Mouse (Mus musculus): ENCODE measurements around the gene Snrpd2.
"Not testable (repeated sequence)": the region's sequence is repeated elsewhere in the genome, so short reads cannot be mapped to it uniquely, and the experiment has no call there.

Gene Snrpd2

DNA sequence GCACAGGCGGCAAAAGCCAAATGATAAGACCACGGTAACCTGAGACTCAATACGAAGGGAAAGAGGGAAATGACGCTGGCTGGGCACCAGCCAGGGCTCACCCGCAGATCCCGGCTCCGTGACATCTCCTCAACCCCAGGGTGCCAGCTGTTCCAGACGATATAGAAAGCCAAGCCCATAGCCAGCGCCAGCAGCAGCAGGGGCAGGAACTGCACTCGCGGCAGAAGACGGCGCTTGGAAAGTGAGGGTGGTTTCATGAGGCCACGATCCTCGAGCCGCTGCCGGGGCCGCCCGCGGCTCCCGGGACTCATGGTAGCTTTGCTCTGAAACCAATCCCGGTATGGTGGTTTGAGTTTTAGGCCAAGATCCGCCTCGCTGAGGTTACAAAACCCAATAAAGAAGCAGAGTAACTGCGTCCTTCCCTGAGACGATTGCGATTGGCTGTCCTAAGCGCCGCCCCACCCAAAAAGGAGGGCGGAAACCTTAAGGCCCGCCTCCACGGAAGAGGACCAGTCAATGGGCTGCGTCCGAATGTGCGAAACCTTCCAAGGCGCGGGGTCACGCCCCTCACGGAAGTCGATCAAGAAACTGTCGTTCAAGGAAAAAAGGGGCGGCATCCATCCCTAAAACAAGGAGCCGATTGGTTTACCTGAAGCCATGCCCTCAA is 514 bp upstream of the Snrpd2 start, which contains the start of gene Qpctl:
TSS of gene Qpctl (minus strand) at position 417 of the 667 bp plus-strand sequence.
- DNase-seq (ENCODE audit: low spot score in 2 of 2): peak; percentile 91 to 98

DNA sequence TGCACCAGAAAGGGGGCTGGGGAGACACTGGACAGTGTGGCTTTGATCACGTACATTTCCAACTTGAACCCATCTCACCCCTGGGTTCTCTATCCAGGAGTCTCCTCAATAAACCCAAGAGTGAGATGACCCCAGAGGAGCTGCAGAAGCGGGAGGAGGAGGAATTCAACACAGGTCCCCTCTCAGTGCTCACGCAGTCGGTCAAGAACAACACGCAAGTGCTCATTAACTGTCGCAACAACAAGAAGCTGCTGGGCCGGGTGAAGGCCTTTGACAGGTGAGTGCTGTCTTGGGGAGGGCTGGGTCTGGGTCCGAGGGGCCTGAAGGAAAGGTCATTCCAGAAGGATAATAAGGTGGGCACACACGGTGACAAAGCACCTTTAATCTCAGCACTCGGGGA is 1.6 kb downstream of the Snrpd2 start:
- DNase-seq (ENCODE audit: low spot score in 2 of 2): not testable (repeated sequence)

DNA sequence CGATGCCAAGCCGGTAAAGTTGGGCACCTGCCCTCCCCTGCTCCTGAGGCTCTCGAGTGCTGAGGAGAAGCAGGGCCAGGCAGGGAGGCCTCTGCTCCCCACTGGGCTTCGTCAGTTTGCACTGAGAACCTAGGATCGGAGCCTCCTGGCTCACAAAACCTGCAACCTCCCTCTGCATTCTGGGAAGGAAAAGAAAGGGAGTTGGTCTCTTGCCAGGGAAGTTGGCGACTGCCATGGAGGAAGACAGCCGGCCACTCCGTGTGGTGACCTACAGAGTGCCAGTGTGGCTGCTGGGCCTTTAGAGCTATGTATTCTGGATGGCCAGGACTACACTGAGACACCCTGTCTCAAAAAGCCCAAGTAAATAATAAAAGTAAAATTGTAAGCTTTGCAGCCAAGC is 5.3 kb downstream of the Snrpd2 start:
- DNase-seq (ENCODE audit: low spot score in 2 of 2): no peak

DNA sequence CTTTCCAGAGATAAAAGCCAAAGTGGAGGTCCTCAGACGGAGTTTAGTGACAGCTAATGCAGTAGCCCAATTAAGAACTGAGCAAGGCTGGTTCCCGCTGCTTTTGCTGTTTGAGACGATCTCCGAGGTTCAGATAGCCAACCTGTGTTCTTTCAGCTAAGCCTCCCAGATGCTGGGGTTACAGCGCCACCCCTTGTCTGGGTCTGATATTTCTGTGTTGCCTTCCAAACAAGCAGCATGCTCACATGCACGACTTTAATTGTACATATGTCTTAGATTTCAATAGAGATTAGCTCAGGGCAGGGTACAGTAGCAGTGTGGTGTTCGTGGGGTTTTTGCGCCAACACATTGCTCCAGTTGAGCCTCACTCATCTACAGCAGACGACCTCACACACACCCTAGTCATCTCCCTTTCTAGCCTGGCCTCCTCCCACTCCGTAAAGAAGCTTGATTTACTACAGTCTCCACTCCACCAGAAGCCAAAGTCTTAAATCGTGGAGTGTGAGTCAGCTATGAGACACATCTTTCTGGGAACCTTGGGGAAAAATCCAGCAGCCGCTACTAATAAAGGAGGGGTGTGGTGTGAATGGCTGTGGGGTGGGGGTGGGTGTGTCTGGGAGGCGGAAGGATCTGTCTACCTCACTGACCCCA is 6.4 kb downstream of the Snrpd2 start:
- DNase-seq (ENCODE audit: low spot score in 2 of 2): peak in 1 of 2 experiments; percentile 42

DNA sequence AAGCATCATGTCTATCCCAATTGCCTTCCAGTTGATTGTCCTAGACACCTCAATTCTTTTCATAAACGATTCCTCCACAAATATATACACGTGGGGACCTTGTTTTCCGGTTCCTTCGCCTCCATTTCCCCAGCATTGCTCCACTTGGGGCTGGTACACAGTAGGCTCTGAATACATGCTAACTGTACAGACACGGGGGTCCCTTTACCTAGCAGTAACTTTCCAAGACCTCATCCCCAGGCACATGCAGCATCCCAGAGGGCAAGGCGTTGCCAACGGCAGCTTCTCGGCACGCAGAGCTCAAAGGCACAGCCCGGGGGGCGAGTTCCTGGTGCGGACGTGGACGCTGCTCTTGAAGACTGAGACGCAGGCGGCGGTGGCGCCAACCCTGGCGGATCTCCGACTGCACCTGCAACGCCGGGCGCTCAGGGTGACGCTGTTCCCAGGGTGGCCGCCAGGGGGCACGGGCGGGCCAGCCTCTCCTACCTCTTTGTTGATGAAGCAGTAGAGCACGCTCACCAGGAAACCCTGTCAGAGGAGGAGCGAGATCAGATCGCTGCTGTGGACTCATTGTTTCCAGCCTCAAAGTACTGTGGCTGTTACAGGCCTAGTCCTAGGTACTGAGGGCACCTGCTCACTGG is 7.8 kb downstream of the Snrpd2 start:
- peak; percentile 89 to 93 for DNase-seq (ENCODE audit: low spot score in 2 of 2)

DNA sequence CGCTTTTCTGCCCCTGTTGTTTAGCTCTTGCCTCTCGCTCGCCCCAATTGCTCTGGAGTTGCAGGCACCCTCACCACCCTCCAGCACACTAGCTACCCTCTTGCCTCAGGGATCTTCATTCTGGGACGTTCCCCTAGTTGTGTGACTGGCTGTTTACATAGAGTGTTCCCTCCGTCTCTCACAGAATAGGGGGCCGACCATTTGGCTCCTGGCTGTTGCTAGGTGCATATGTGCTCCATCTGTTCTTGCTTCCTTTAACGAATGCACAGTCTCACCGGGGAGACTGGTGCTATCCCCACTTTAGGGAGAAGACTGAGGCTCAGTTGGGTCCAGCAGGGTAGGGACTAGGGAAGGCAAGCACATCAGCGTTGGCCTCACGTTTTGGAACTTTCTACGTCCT is 9.1 kb downstream of the Snrpd2 start:
- DNase-seq (ENCODE audit: low spot score in 2 of 2): no peak

DNA sequence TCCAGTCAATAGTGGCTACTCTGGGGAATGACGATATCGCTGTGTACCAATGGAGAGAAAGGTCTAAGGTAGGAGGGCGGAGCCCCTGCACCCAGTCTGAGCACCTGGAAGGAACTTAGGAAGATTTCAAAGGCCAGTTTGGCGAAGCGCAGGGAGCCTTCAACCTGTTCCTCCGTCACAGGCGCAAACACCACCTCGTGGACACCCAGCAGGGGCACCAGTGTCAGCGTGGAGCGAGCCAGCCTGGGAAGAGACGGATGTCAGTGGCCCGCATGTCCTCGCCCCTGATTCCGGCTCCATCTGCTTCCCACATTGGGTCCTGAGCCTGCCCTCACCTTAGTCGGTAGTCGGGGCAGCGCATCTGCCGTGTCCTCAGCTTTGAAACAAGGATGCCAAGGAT is 9.9 kb downstream of the Snrpd2 start:
- no peak for DNase-seq (ENCODE audit: low spot score in 2 of 2)

DNA sequence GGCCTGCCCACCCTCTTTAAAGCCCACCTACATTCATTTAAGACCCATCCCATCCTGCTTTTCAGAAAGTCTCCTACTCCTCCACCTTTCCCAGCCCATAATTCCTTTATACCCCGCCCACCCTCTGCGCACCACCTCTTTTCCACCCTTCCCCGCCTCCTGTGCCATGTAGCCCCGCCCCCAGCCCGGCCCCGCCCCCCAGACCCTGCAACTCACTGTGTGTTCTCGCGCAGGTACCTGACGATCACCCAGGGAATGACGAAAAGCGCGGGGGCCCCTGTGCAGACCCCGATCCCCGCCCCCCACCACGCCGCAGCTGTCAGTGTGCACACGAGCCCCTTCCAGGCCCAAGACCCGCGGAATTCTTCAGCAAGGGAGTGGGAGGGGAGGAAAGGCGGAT is 10.6 kb downstream of the Snrpd2 start:
- DNase-seq (ENCODE audit: low spot score in 2 of 2): no peak

DNA sequence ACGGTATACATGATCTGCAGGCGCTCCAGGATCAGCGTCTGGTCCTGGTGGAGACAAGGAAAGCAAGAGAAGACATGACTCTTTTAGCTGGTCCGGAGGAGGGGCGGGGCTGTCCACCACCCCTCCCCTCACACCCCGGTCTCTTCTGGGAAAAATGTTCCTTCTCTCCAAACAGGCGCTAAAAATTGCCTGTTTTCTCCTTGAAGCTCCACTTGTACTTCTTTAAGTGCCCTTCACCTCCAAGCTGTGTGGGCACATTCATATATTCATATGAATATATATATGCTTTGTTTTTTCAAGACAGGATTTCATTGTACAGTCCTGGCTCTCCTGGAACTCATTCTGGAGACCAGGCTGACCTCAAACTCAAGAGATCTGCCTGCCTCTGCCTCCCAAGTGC is 13.4 kb downstream of the Snrpd2 start:
- DNase-seq (ENCODE audit: low spot score in 2 of 2): no peak

DNA sequence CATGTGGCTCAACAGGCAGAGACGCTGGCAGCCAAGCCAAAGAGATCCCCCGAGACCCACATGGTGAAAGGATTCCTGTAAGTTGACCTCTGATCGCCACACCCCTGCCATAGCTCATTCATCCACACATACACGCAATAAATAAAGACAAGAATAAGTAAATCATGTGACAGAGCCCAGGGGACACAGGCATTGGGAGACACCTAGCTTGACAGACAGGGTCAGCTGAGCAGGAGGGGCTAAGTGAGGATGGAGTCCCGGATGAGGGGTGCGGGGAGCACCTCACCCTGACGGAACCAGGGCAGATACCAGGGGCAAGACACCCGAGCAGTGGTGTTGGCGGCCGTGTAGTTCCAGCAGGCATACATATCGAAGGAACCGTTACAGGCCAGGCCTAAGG is 14.2 kb downstream of the Snrpd2 start:
- no peak for DNase-seq (ENCODE audit: low spot score in 2 of 2)

DNA sequence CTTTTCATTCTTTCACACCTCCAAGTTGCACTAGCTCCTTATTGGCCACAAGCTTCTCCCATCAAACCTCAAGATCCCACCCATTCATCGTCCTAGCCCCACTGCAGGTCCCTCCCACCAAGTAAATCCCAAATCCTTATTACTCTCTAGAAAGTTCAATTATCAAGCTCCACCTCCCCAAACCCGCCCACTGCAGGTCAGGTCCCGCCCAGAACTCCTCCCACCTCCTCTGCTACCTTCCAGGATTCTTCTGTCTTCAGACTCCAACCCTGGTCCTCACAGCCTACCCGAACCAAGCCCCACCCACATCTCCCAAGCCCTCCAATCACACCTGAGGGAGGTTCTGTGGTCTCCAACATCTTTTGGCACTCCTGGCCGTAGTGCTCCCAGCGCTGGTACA is 14.7 kb downstream of the Snrpd2 start:
- no peak for DNase-seq (ENCODE audit: low spot score in 2 of 2)

DNA sequence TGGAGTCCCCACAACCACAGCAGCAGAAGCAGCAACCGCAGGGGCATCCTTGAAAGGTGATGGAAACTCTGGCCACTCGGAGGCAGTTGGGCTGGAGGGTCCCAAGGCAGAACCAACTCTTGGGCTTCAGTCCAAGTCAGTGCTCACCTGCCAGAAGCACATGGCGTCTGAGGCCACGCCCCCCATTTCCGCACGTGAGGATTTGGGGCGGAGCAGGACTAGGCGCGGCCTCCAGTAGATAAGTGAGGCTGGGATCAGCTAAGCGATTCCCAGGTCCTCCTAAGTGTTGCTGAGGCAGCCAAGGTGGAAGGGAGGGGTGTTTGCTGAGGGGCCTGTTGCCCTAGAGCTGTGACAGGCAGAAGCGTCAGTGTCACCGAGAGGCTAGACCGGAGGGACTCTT is 15.5 kb downstream of the Snrpd2 start:
- DNase-seq (ENCODE audit: low spot score in 2 of 2): peak in 1 of 2 experiments; percentile 53

DNA sequence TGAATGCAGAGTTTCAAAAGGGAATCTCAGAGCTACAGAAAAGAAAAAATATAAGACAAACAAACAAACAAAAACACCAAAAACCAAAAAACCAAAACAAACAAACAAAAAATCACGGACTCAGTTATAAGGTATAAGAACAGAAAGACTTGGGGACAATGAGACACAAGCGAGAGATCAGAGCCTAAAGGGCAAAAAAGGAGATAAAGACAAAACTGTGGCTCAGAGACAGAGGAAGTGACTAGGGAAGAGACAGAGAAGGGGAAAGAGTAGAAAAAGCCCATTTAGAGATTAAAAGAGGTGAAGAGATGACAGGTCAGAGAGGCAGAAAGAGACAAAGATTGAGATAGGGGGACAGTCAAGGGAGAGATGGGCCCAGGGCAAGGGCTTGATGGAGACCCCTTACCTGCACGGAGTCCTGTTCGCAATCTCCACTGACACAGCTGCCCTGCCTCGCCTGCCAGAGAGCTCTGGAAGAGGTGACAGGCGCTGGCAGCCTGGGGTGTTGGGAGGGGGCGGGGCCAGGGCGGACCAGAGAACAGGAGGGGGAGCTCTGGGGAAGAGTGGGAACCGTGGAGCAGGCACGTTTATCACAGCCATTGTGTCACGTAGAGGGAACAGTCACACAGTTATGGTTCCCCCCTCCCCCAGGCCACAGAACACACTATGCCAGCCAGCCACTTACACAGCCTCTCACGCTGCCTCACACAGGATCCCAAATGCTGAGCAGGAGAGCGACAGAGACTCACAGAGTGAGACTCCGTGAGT is 16.3 kb downstream of the Snrpd2 start, which contains the start of gene Gipr:
TSS of gene Gipr (minus strand) at position 472 of the 768 bp plus-strand sequence.
- DNase-seq (ENCODE audit: low spot score in 2 of 2): no peak

DNA sequence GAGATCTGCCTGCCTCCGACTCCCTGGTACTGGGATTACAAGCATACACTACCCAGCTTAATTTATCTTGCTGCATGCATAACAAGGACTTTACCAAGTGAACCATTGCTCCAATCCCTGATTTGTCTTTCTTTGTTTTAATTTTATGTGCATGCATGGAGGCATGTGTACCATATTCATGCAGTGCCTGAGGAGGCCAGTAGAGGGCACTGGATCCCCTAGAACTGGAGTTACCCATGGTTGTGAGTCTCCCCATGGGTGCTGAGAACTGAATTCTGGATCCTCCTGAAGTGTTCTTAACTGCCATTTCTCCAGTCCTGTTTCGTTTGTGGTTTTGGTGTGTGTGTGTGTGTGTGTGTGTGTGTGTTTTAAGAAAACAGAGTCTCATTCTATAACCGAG is 17.5 kb downstream of the Snrpd2 start:
- DNase-seq (ENCODE audit: low spot score in 2 of 2): no peak

DNA sequence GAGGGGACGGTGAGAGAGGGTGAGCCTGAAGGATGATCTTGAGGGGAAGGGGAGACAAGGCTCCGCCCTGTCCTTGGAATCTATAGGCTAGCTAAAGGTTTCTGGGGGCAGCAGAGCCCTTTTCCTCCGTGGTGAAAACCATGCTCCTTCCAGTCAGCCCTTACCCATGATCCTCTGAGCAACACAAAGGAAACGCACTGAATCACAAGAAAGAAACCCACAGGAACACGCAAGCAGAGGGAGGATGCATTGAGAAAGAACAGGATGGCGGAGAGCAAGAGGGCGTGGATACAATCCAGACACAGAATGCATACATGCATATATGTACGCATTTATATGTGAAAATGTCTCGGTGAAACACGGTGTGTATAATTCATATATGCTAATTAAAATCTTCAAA is 20.0 kb downstream of the Snrpd2 start:
- DNase-seq (ENCODE audit: low spot score in 2 of 2): no peak

DNA sequence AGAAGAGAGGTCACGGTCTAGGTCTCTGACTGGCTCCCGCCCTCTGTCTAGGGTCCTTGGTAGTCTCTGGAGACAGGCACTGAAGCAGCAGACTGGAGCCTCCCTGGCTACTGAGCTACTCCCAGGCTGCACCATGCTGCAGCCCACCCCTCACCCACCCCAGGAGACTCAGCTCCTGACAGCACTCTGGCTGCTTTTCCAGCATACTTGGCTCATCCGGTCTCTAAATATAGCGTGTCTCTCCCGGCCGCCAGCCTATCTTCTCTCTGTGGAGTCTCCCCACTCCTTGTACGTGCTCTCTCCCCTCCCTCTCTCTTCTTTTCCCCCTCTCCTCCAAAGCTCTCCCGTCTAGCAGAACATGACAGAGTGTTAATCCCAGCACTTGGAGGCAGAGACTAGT is 20.6 kb downstream of the Snrpd2 start:
- no peak for DNase-seq (ENCODE audit: low spot score in 2 of 2)

DNA sequence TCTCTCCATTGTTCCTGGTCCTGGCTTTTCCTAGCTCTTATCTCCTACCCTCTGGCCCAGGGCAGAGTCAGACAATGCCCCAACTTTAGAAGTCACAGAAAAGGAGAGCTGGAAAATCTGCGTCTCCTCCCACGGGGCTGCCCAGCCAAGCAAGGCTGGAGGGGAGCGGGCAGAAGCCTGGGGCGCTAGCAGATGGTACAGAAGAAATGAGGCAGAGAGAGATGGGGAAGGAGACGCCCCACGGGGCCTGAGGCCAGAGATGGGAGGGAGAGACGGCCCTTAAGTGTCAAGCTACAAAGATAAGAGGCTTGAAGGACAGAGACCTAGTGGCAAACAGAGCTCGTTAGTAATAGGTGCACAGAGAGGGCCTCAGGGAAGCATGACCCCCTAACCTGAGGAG is 22.3 kb downstream of the Snrpd2 start:
- DNase-seq (ENCODE audit: low spot score in 2 of 2): no peak

DNA sequence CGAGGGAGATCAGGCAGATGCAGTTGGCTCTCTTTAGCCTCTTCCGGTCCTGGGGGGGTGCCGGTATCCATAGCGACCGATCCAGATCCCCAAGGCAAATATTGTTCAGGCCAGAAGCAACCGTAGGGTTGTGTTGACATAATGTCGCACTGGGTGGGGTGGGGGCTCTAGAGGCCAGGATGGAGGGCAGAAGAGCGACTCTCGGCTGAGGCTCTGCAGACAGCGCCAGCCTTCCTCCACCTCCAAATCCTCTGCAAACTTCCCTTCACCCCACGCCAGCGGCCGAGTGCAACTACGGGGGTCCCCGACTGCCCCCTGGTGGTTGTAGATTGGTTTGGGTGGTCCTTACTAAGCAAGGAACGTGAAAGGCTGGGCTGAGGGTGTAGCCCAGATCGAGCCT is 23.4 kb downstream of the Snrpd2 start:
- DNase-seq (ENCODE audit: low spot score in 2 of 2): peak; percentile 57 to 86

DNA sequence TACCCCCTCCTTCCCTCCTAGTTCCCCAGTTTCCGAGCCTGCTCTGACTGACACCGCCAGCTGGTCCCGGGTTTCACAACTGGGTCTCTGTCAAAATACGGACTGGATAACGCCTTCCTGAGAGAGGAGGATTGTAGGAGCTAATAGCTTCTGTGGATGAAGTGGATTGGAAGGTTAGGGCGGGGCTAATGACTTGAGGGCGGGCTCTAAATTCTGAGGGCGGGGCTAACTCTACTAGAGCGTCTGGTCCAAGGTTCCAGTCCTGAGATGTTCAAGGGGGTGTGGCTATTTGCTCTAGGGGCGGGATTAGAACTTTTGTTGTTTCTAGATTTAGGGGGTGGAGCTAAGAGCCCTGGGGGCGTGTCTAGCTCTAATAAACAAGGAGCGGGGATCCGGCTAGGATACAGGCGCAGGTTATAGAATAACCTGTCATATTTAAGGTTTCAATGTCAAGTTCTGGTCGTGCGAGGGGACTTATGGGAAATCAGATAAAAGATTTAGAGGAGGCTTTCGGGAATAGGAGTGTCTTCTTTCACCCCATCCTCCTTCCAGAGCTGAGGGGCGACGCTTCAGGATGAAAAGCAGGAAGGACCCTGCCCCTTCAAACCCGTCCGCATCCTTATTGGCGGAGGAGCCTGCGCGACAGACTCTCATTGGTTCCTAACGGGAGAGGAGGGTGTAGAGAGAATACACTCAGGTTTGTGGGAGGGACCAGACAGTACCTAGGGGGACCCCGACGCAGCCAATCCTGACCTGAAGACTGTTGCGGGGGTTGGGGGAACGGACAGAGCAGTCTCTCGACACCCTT is 26.4 kb downstream of the Snrpd2 start, which contains the start of gene Eml2:
TSS of gene Eml2 (plus strand) at position 714 of the 808 bp plus-strand sequence.
- peak in 1 of 2 experiments; percentile 42 for DNase-seq (ENCODE audit: low spot score in 2 of 2)

DNA sequence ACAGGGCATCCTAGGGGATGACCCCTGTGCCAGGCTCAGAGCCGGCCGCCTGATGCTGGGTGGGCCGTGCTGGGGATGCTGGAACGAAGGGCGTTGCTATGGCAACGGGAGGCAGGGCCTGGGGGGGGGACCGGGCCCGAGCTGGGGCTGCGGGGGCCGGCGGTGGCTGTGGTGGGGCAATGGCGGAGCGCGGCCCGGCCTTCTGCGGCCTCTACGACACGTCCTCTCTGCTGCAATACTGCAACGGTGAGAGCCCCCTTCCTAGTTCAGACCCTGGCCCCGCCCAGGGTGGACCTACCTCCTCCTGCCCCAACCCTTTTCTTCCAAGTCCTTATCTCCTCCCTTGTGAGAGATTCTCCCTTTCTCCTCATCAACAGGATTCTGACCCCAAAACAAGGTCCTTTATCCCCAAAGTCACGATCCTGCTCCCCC is 27.0 kb downstream of the Snrpd2 start:
- no peak for DNase-seq (ENCODE audit: low spot score in 2 of 2)

DNA sequence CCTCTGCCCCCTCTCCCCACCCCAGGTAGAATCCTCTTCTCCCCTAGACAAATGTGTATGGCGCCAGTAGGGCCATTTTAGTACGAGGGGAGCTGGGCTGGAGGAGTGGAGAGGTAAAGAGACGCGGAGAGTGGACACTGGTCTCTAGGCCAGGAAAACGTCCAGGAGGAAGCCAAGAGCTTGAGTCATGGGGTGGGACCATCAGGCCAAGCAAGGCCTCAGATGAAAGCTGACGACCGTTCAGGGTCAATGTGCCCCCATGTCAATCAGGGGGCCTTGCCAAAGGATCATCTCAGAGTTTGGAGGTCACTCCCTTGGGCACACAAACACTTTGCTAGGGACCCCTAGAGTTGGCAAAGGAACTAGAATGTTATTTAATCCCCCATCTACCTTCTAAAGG is 27.7 kb downstream of the Snrpd2 start:
- no peak for DNase-seq (ENCODE audit: low spot score in 2 of 2)
